Mouse (Mus musculus) forebrain, postnatal 0 days (tissue): ENCODE data around the gene Ccdc117. TPM values are rescaled to one million over a fixed set of nuclear protein-coding genes. Genes with fewer than 3 reads are reported as not detected.

Experiments used
- ATAC-seq: fragments of 200-750 bp; cut with Nextera tagmentation; 2 replicates; pipeline ENCODE4 v1.8.0; 2017; ENCODE audit warnings: mild to moderate bottlenecking, moderate library complexity
- DNase-seq: peaks from one replicate; pipeline ENCODE4 v3.0.0-alpha.2; 2015
- H3K27ac ChIP-seq: fragments of 300-500 bp; sonication (generic); 2 replicates; pipeline ENCODE4 v1.5.1; 2014; ENCODE audit warnings: low read depth, mild to moderate bottlenecking, antibody characterized with exemption, low read length, moderate library complexity, mixed read lengths
- H3K27me3 ChIP-seq: fragments of 300-500 bp; sonication (generic); 2 replicates; pipeline ENCODE4 v1.6.1; 2014; ENCODE audit warnings: mild to moderate bottlenecking, low read length, mixed read lengths; ENCODE audit not compliant: insufficient read depth
- H3K36me3 ChIP-seq: fragments of 300-500 bp; sonication (generic); 2 replicates; pipeline ENCODE4 v1.6.1; 2014; ENCODE audit warnings: mild to moderate bottlenecking, moderate library complexity; ENCODE audit not compliant: insufficient read depth
- H3K4me1 ChIP-seq: fragments of 300-500 bp; sonication (generic); 2 replicates; pipeline ENCODE4 v1.6.1; 2014; ENCODE audit warnings: antibody characterized with exemption; ENCODE audit not compliant: insufficient read depth
- H3K4me2 ChIP-seq: fragments of 300-500 bp; sonication (generic); 2 replicates; pipeline ENCODE4 v1.6.1; 2014; ENCODE audit warnings: low read depth, mild to moderate bottlenecking, moderate library complexity
- H3K4me3 ChIP-seq: fragments of 300-500 bp; sonication (generic); 2 replicates; pipeline ENCODE4 v1.5.1; 2014; ENCODE audit warnings: low read depth, low read length, mixed read lengths
- H3K9ac ChIP-seq: fragments of 300-500 bp; sonication (generic); 2 replicates; pipeline ENCODE4 v1.6.1; 2014; ENCODE audit warnings: mild to moderate bottlenecking
- H3K9me3 ChIP-seq: fragments of 300-500 bp; sonication (generic); 2 replicates; pipeline ENCODE4 v1.6.1; 2016; ENCODE audit warnings: low read length
- CTCF ChIP-seq: sonication (generic); IDR thresholded peaks from 2 replicates; pipeline ENCODE4 v1.5.1; 2016; ENCODE audit warnings: antibody characterized with exemption, control low read depth, low read depth
- WGBS: fragments of 180-500 bp; shearing (Covaris S2); extraction: QIAGEN DNeasy Blood & Tissue Kit; methylation state at CpG from one replicate; pipeline ENCODE4 v1.1.7; 2014; 5-methylcytosine and 5-hydroxymethylcytosine counted together
- polyA plus RNA-seq: library from polyadenylated mRNA; unstranded; fragments of >200 nt; fragmentation: Nextera tagmentation; extraction: Ambion mirVana; gene quantifications from 2 replicates; pipeline ENCODE4 v1.2.1, GENCODE M21; 2015
- total RNA-seq: library from RNA; depleted of rRNA; stranded (reverse); fragments of >200 nt; gene quantifications from 2 replicates; pipeline ENCODE4 v1.2.3, GENCODE M21; 2014

The Ccdc117 gene
- total and polyA plus RNA-seq, 2 experiments from 2014 or later = 6.6 to 14.4 TPM

GRCm38 (mm10) chr11:5498931-5499661 is 42.9 kb downstream of the Ccdc117 start:
- WGBS = 79% methylated on average over 13 of the region's 13 CpGs
- Histone ChIP-seq H3K9me3 (no peaks in the 10 kb centered on the region), H3K27ac (no peak overlapping the region), H3K4me3 (no peak overlapping the region), H3K27me3 (no peaks in the 10 kb centered on the region), H3K4me1 (no peaks in the 10 kb centered on the region), H3K9ac (no peak overlapping the region), H3K4me2 (no peak overlapping the region), H3K36me3 (no peaks in the 10 kb centered on the region)
- ATAC-seq (no peak), DNase-seq (no peak)
- no peak for TF ChIP-seq CTCF

GRCm38 (mm10) chr11:5498422-5498821 is 43.6 kb downstream of the Ccdc117 start:
- ATAC-seq (no peak), DNase-seq (no peak)
- no peak overlapping the region for H3K9ac ChIP-seq
- TF ChIP-seq CTCF = no peak
- H3K36me3 ChIP-seq = no peaks in the 10 kb centered on the region
- no peak overlapping the region for H3K4me2 ChIP-seq
- H3K4me3 ChIP-seq = no peak overlapping the region
- no peak overlapping the region for H3K27ac ChIP-seq
- no peaks in the 10 kb centered on the region for H3K9me3 ChIP-seq
- no peaks in the 10 kb centered on the region for H3K27me3 ChIP-seq
- H3K4me1 ChIP-seq = no peaks in the 10 kb centered on the region
- WGBS = 81% methylated on average over 9 of the region's 9 CpGs

- H3K4me2 ChIP-seq = no peak overlapping the region
- H3K4me1 ChIP-seq = no peaks in the 10 kb centered on the region
- ATAC-seq (no peak), DNase-seq (no peak)
- H3K27me3 ChIP-seq = no peaks in the 10 kb centered on the region
- H3K9me3 ChIP-seq = no peaks in the 10 kb centered on the region
- no peak overlapping the region for H3K4me3 ChIP-seq
- no peaks in the 10 kb centered on the region for H3K36me3 ChIP-seq
- no peak overlapping the region for H3K27ac ChIP-seq
- TF ChIP-seq CTCF = 0 out of 2 replicates have a peak, but pooled peaks have one; percentile 4
- WGBS = 96% methylated on average over 13 of the region's 13 CpGs
- H3K9ac ChIP-seq = no peak overlapping the region
Observed at GRCm38 (mm10) chr11:5496559-5497248, 45.3 kb downstream of the Ccdc117 start.

DNA sequence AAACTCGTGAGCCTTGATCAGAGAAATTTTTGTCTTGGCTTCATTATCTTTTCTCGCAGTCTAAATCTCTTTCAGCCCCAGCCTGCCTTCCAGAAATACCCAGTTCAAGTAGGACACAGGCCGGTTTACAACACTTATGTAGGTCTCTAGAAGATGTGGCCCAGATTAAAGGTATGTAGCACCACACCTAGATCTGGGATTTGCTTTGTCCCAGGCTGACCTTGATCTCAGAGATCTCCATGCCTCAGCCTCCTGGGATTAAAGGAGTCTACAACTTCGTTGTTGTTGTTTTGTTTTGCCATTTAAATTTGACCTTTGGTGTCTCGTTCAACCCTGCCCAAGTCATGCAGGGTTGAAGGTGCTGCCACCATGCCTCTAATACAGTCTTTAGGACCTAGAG is 46.1 kb downstream of the Ccdc117 start:
- DNase-seq (no peak), ATAC-seq (no peak)
- H3K36me3 ChIP-seq = no peaks in the 10 kb centered on the region
- no peaks in the 10 kb centered on the region for H3K27me3 ChIP-seq
- no peak overlapping the region for H3K4me3 ChIP-seq
- TF ChIP-seq CTCF = no peak
- H3K9ac ChIP-seq = no peak overlapping the region
- no peaks in the 10 kb centered on the region for H3K9me3 ChIP-seq
- 80% methylated on average over 5 of the region's 5 CpGs for WGBS
- no peak overlapping the region for H3K4me2 ChIP-seq
- H3K4me1 ChIP-seq = no peaks in the 10 kb centered on the region
- no peak overlapping the region for H3K27ac ChIP-seq

DNA sequence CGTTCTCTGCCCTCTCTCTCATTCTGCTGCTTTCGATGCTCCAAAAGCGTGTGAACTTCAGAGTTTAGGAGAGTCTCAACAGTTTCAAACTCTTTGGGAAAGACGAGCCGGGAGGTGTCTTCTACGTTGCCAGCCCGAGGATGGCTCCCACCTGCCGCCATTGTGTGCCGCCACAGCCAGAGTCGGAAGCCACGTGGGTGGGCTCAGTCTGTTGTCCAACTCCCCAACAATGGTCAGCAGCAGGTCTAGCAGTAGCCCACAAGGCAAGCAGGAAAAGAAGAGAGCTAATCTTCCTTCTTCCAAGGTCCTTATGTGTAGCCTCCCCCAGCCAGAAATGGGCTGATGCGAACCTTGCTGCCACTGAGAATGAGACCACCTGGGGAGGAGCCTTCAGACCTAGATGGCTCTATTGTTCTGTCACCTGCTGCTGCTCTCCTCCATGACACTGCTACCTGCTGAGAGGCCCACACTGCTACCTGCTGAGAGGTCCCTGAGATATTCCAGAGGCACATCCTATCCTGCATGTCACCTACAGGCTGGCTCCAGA is 46.6 kb downstream of the Ccdc117 start:
- Histone ChIP-seq H3K4me3 (no peak overlapping the region), H3K27me3 (no peaks in the 10 kb centered on the region), H3K9ac (no peak overlapping the region), H3K27ac (no peak overlapping the region), H3K36me3 (no peaks in the 10 kb centered on the region), H3K9me3 (no peaks in the 10 kb centered on the region), H3K4me2 (no peak overlapping the region), H3K4me1 (no peaks in the 10 kb centered on the region)
- ATAC-seq (no peak), DNase-seq (no peak)
- WGBS = 56% methylated on average over 12 of the region's 12 CpGs
- TF ChIP-seq CTCF = no peak

DNA sequence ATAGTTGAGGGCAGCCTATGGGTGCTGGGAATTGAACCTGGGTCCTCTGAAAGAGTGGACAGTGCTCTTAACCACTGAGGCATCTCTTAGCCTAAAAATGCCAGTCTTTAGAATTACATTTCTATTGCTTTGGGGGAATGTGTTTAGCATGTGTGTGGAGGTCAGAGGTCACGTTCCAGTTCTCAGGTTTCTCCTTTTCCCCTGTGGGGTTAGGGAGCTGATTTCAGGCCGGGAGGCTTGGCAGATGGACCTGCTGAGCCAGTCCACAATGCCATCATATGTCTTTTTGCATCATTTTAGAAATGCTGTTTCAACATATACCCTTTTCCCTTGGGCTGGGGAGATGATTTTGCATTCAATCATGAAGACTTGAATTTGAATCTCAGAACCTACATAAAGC is 48.1 kb downstream of the Ccdc117 start:
- H3K27ac ChIP-seq = no peak overlapping the region
- H3K9ac ChIP-seq = no peak overlapping the region
- TF ChIP-seq CTCF = no peak
- ATAC-seq (no peak), DNase-seq (no peak)
- H3K4me2 ChIP-seq = no peak overlapping the region
- no peak overlapping the region for H3K4me3 ChIP-seq
- H3K27me3 ChIP-seq = no peaks in the 10 kb centered on the region
- no peaks in the 10 kb centered on the region for H3K4me1 ChIP-seq
- WGBS = 86% methylated on average over 2 of the region's 2 CpGs
- no peaks in the 10 kb centered on the region for H3K36me3 ChIP-seq
- no peaks in the 10 kb centered on the region for H3K9me3 ChIP-seq

DNA sequence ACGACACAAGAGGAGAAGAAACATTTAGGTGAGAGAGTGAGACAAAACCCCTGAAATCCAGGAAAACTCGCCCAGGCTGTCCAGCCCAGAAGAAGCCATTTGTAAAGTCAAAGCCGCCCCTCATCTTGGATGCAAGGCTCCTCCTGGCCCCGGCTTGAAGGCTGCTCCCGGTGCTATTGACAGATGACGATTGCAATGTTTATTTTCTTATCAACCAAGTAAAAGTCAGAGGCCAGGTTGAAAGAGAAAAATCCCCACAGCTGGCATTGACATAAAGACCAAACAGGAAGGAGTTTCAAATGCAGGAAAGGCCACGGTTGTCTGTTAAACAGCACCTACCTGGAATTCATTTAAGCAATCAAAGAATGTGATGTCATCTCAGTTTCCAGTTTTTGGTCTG is 50.1 kb downstream of the Ccdc117 start:
- 77% methylated on average over 7 of the region's 7 CpGs for WGBS
- Histone ChIP-seq H3K9ac (no peak overlapping the region), H3K9me3 (no peaks in the 10 kb centered on the region), H3K4me2 (no peak overlapping the region), H3K4me3 (no peak overlapping the region), H3K4me1 (no peaks in the 10 kb centered on the region), H3K36me3 (no peaks in the 10 kb centered on the region), H3K27me3 (no peaks in the 10 kb centered on the region), H3K27ac (no peak overlapping the region)
- no peak for ATAC-seq
- no peak for DNase-seq
- no peak for TF ChIP-seq CTCF
